Comparison of ENCODE assay signal across 8 mouse cellular contexts in the genomic region with DNA sequence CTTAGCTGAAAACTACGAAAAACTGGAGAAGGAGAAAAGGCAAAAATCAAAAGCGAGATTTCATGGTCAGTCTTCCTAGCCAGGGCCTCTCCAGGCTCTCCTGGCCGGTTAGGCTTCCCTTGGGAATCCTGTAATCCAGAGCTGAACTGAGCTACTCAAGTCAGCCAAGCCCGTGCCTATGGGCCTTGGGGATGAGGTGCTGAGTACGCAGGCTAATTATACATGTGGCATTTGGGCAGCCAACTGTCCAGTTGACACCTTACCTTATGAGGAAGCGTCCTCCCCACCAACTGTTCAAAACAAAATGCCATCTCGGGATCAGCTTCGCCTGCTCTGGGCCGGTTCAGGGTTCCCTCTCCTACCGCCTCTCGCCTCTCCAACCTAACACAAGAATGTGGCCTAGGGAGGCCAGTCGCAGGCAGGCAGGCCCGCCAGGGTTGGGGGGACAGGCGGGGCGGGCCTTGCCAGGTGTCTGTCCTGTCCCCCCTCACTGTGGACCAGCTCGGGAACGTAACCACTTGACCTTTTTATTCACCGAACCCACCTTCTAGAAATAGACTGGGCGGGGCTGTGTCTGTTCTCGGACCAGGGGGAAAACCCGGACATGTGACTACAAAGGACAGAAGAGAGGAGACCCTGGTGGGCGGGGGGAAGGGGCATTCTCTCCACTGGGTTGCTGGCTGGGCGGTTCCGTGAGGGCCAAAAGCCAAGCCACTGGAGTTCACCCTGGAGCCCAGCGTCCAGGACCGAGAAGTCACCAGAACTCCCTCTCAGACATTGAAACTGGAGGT. TPM values are rescaled to one million over a fixed set of nuclear protein-coding genes. Genes with fewer than 3 reads are reported as not detected.
DNase-seq lines count a peak whose midpoint lies in the region; ATAC-seq and TF ChIP-seq lines count a peak whose summit lies in the region.

No protein-coding gene starts in this region.

- intact Hi-C loops in gastrocnemius, adult 2 months (cut with DNase I): loop anchor here (2.0 to 10.0 kb wide), 6 partner anchors 223 to 1156 kb away; no protein-coding TSS in a partner anchor

- no peak for TF ChIP-seq CTCF in bone marrow, adult 2 months (IDR thresholded peaks at IDR 0.05; ENCODE audit: control insufficient read depth, insufficient read depth, low read length)
- no peak for TF ChIP-seq CTCF in gastrocnemius, adult 2 months (IDR thresholded peaks at IDR 0.05)

- peak overlapping the region; percentile 99 for H3K4me2 ChIP-seq in hindbrain, embryonic 13.5 days
- H3K4me2 ChIP-seq in liver, embryonic 12.5 days: peak overlapping the region; percentile 99
- peak overlapping the region; percentile 100 for H3K4me2 ChIP-seq in neural tube, embryonic 15.5 days

- no peaks in the 10 kb centered on the region for H3K9me3 ChIP-seq in hindbrain, embryonic 13.5 days
- no peaks in the 10 kb centered on the region for H3K9me3 ChIP-seq in liver, embryonic 12.5 days (replicated peaks)
- H3K9me3 ChIP-seq in neural tube, embryonic 15.5 days (replicated peaks): no peaks in the 10 kb centered on the region

- H3K9ac ChIP-seq in hindbrain, embryonic 13.5 days: peak overlapping the region; percentile 83
- H3K9ac ChIP-seq in liver, embryonic 12.5 days: peak overlapping the region; percentile 82
- H3K9ac ChIP-seq in neural tube, embryonic 15.5 days (replicated peaks): peak overlapping the region; percentile 59

- no peak for TF ChIP-seq POLR2A in bone marrow, adult 2 months (IDR thresholded peaks at IDR 0.05; ENCODE audit: borderline replicate concordance, control insufficient read depth, low read depth, low read length)

- DNase-seq in cerebellum, postnatal 14 days: peak; percentile 26 to 27
- DNase-seq in cerebellum, adult 9-11 months: no peak
- peak; percentile 88 for DNase-seq in gastrocnemius, adult 2 months
- DNase-seq in frontal cortex, postnatal 36 days (ENCODE audit: low spot score in 2 of 2): no peak

- peaks cover 52% of the 10 kb centered on the region for H3K27me3 ChIP-seq in hindbrain, embryonic 13.5 days
- peaks cover 62% of the 10 kb centered on the region for H3K27me3 ChIP-seq in liver, embryonic 12.5 days (replicated peaks)
- peaks cover 19% of the 10 kb centered on the region for H3K27me3 ChIP-seq in neural tube, embryonic 15.5 days (replicated peaks)

- H3K4me3 ChIP-seq in bone marrow, adult 2 months (replicated peaks; ENCODE audit: control insufficient read depth, low read depth, low read length): peak overlapping the region; percentile 26
- H3K4me3 ChIP-seq in gastrocnemius, adult 2 months: peak overlapping the region; percentile 80
- peak overlapping the region; percentile 62 for H3K4me3 ChIP-seq in hindbrain, embryonic 13.5 days
- peak overlapping the region; percentile 71 for H3K4me3 ChIP-seq in liver, embryonic 12.5 days
- peak overlapping the region; percentile 57 for H3K4me3 ChIP-seq in neural tube, embryonic 15.5 days (replicated peaks)

- H3K36me3 ChIP-seq in hindbrain, embryonic 13.5 days: no peaks in the 10 kb centered on the region
- no peaks in the 10 kb centered on the region for H3K36me3 ChIP-seq in liver, embryonic 12.5 days
- no peaks in the 10 kb centered on the region for H3K36me3 ChIP-seq in neural tube, embryonic 15.5 days

- WGBS in bone marrow, adult 2 months: 49% methylated on average over 26 of the region's 26 CpGs
- WGBS in hindbrain, embryonic 13.5 days: 7% methylated on average over 26 of the region's 26 CpGs
- WGBS in liver, embryonic 12.5 days (ENCODE audit: insufficient replicate concordance): 28% methylated on average over 26 of the region's 26 CpGs
- WGBS in neural tube, embryonic 15.5 days: 12% methylated on average over 26 of the region's 26 CpGs

- ATAC-seq in hindbrain, embryonic 13.5 days (ENCODE audit: low FRiP score): peak; percentile 36; the same call in 1 of the 2 replicates
- no peak for ATAC-seq in liver, embryonic 12.5 days
- no peak for ATAC-seq in neural tube, embryonic 15.5 days (ENCODE audit: low FRiP score)

- H3K4me1 ChIP-seq in bone marrow, adult 2 months (ENCODE audit: control insufficient read depth, insufficient read depth, low read length): no peaks in the 10 kb centered on the region
- peaks cover 47% of the 10 kb centered on the region for H3K4me1 ChIP-seq in hindbrain, embryonic 13.5 days (replicated peaks)
- H3K4me1 ChIP-seq in liver, embryonic 12.5 days: peaks cover 34% of the 10 kb centered on the region
- H3K4me1 ChIP-seq in neural tube, embryonic 15.5 days: peaks cover 46% of the 10 kb centered on the region

- no peak overlapping the region for H3K27ac ChIP-seq in bone marrow, adult 2 months (ENCODE audit: control insufficient read depth, insufficient read depth, low read depth, low read length, poor library complexity)
- peak overlapping the region; percentile 98 for H3K27ac ChIP-seq in gastrocnemius, adult 2 months
- peak overlapping the region; percentile 82 for H3K27ac ChIP-seq in hindbrain, embryonic 13.5 days
- H3K27ac ChIP-seq in liver, embryonic 12.5 days: no peak overlapping the region
- peak overlapping the region; percentile 82 for H3K27ac ChIP-seq in neural tube, embryonic 15.5 days (replicated peaks)

RNA-seq across cellular contexts. Expression of gene Sox6, which starts 7.8 kb away (rescaled TPM):
- polyA plus RNA-seq in bone marrow, adult 2 months (2011; ENCODE audit: insufficient read depth, insufficient read length, low replicate concordance, missing spikeins): 33.0 and 38.0 TPM in 2 replicates
- 100 to 1,000 TPM; 186 to 189 TPM for total RNA-seq in gastrocnemius, adult 2 months (2021)
- 39.7 and 42.1 TPM in 2 replicates for polyA plus RNA-seq in hindbrain, embryonic 13.5 days (2015; fragmentation: Nextera tagmentation; extraction: Ambion mirVana)
- polyA plus RNA-seq in liver, embryonic 12.5 days (2016; fragmentation: Nextera tagmentation; extraction: Ambion mirVana): 54.2 and 61.1 TPM in 2 replicates
- 25.5 and 38.0 TPM in 2 replicates for polyA plus RNA-seq in neural tube, embryonic 15.5 days (2015; fragmentation: Nextera tagmentation; extraction: Ambion mirVana)

RNA-seq across cellular contexts. Expression of gene 1110004F10Rik, which starts 8.4 kb away (rescaled TPM):
- 48.4 and 61.8 TPM in 2 replicates for polyA plus RNA-seq in bone marrow, adult 2 months (2011; ENCODE audit: insufficient read depth, insufficient read length, low replicate concordance, missing spikeins)
- 10 to 100 TPM; 43.5 to 48.3 TPM for total RNA-seq in gastrocnemius, adult 2 months (2021)
- 311 and 322 TPM in 2 replicates for polyA plus RNA-seq in hindbrain, embryonic 13.5 days (2015; fragmentation: Nextera tagmentation; extraction: Ambion mirVana)
- 150 TPM in 2 replicates for polyA plus RNA-seq in liver, embryonic 12.5 days (2016; fragmentation: Nextera tagmentation; extraction: Ambion mirVana)
- 287 and 295 TPM in 2 replicates for polyA plus RNA-seq in neural tube, embryonic 15.5 days (2015; fragmentation: Nextera tagmentation; extraction: Ambion mirVana)

RNA-seq across cellular contexts. Expression of gene Gm4353, which starts 53.6 kb away (rescaled TPM):
- not detected in 2 replicates for polyA plus RNA-seq in bone marrow, adult 2 months (2011; ENCODE audit: insufficient read depth, insufficient read length, low replicate concordance, missing spikeins)
- 1 to 10 TPM; 1.6 to 2.3 TPM for total RNA-seq in gastrocnemius, adult 2 months (2021)
- polyA plus RNA-seq in hindbrain, embryonic 13.5 days (2015; fragmentation: Nextera tagmentation; extraction: Ambion mirVana): 0.60 and 1.2 TPM in 2 replicates
- 0.43 and 0.82 TPM in 2 replicates for polyA plus RNA-seq in liver, embryonic 12.5 days (2016; fragmentation: Nextera tagmentation; extraction: Ambion mirVana)
- polyA plus RNA-seq in neural tube, embryonic 15.5 days (2015; fragmentation: Nextera tagmentation; extraction: Ambion mirVana): 0.89 and 1.7 TPM in 2 replicates

Comparison
In these comparisons a context has a peak if more than half of its experiments do, and no peak if none do; other contexts are left out.
1. DNase-seq: peak in cerebellum, postnatal 14 days (2 of 2) and gastrocnemius, adult 2 months (single experiment); none in cerebellum, adult 9-11 months (single experiment) and frontal cortex, postnatal 36 days (0 of 2).
2. H3K27ac ChIP-seq: peak in gastrocnemius, adult 2 months (single experiment), hindbrain, embryonic 13.5 days (single experiment) and neural tube, embryonic 15.5 days (single experiment); none in bone marrow, adult 2 months (single experiment) and liver, embryonic 12.5 days (single experiment).
3. H3K4me3 ChIP-seq: peak in every context shown above with its lines; median percentile 80 in gastrocnemius, adult 2 months; 71 in liver, embryonic 12.5 days; 62 in hindbrain, embryonic 13.5 days; 57 in neural tube, embryonic 15.5 days; 26 in bone marrow, adult 2 months.
4. Peak in every context shown above with its lines, with median percentiles within 50 percentile points of each other: H3K4me2 ChIP-seq and H3K9ac ChIP-seq.